Mouse (Mus musculus): ENCODE data around the gene 4930438A08Rik.

DNA sequence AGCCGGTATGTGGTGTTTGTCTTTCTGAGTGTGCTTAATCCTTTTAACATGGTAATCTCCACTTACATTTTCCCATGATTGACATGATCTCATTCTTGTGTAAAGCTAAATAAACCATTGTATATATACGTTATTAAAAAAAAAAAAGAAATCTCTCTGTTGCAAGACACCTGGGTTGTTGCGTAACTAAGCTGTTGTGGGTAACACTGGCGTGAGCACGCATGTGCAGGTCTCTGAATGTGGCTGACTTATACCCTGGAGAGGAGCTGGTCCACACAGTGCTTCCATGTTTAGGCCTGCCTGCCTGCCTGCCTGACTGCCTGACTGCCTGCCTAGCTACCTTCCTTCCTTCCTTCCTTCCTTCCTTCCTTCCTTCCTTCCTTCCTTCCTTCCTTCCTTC, 24.0 kb upstream of the 4930438A08Rik start:
- TF ChIP-seq POLR2A (IDR thresholded peaks at IDR 0.05; ENCODE audit: insufficient read depth, low read depth, low read length) (no peak), CTCF (IDR thresholded peaks at IDR 0.05; ENCODE audit: insufficient read depth, low read depth, low read length) (no peak)

Measured in olfactory bulb, adult 2 months (tissue).